Mouse (Mus musculus): ENCODE measurements at regions not wholly inside any gene's neighbourhood (a gene's known extent, or its start where the extent isn't known, plus 50 kb on each side); places are given as distances from the start of the nearest gene placed in this dataset.

GRCm38 (mm10) chr8:92147672-92148071, 209.8 kb upstream of the Irx5 start:
- no peak for TF ChIP-seq CTCF (IDR thresholded peaks at IDR 0.05; ENCODE audit: low read depth)
- WGBS = 89% methylated on average over 3 of the region's 3 CpGs
- H3K27me3 ChIP-seq (replicated peaks; ENCODE audit: control insufficient read depth, insufficient read depth, low read length) = no peaks in the 10 kb centered on the region

GRCm38 (mm10) chr8:92137091-92137882, 220.1 kb upstream of the Irx5 start:
- Histone ChIP-seq H3K4me1 (replicated peaks; ENCODE audit: control insufficient read depth, insufficient read depth, low read length) (no peaks in the 10 kb centered on the region), H3K4me2 (replicated peaks; ENCODE audit: low read depth) (no peak overlapping the region), H3K4me3 (ENCODE audit: low read depth, low read length) (no peak overlapping the region), H3K27ac (ENCODE audit: low read depth, low read length) (no peak overlapping the region), H3K9ac (ENCODE audit: low read depth, low read length) (no peak overlapping the region), H3K27me3 (replicated peaks; ENCODE audit: control insufficient read depth, insufficient read depth, low read length) (no peaks in the 10 kb centered on the region), H3K36me3 (ENCODE audit: control insufficient read depth, insufficient read depth) (no peaks in the 10 kb centered on the region), H3K9me3 (ENCODE audit: control insufficient read depth) (no peaks in the 10 kb centered on the region)
- no peak for ATAC-seq
- TF ChIP-seq CTCF (IDR thresholded peaks at IDR 0.05; ENCODE audit: low read depth) = no peak
- 32% methylated on average over 17 of the region's 17 CpGs for WGBS

More at GRCm38 (mm10) chr8:92147672-92148071, 209.8 kb upstream of the Irx5 start:
- H3K9ac ChIP-seq (ENCODE audit: low read depth, low read length) = no peak overlapping the region
- no peak for ATAC-seq
- H3K27ac ChIP-seq (ENCODE audit: low read depth, low read length) = no peak overlapping the region
- H3K9me3 ChIP-seq (ENCODE audit: control insufficient read depth) = no peaks in the 10 kb centered on the region
- H3K36me3 ChIP-seq (ENCODE audit: control insufficient read depth, insufficient read depth) = no peaks in the 10 kb centered on the region
- no peak overlapping the region for H3K4me3 ChIP-seq (ENCODE audit: low read depth, low read length)
- no peak overlapping the region for H3K4me2 ChIP-seq (replicated peaks; ENCODE audit: low read depth)
- H3K4me1 ChIP-seq (replicated peaks; ENCODE audit: control insufficient read depth, insufficient read depth, low read length) = no peaks in the 10 kb centered on the region

GRCm38 (mm10) chr8:92136413-92136812, 221.0 kb upstream of the Irx5 start:
- no peaks in the 10 kb centered on the region for H3K27me3 ChIP-seq (replicated peaks; ENCODE audit: control insufficient read depth, insufficient read depth, low read length)
- TF ChIP-seq CTCF (IDR thresholded peaks at IDR 0.05; ENCODE audit: low read depth) = no peak
- no peak overlapping the region for H3K4me3 ChIP-seq (ENCODE audit: low read depth, low read length)
- no peaks in the 10 kb centered on the region for H3K4me1 ChIP-seq (replicated peaks; ENCODE audit: control insufficient read depth, insufficient read depth, low read length)
- no peaks in the 10 kb centered on the region for H3K9me3 ChIP-seq (ENCODE audit: control insufficient read depth)
- no peak overlapping the region for H3K9ac ChIP-seq (ENCODE audit: low read depth, low read length)
- no peaks in the 10 kb centered on the region for H3K36me3 ChIP-seq (ENCODE audit: control insufficient read depth, insufficient read depth)
- WGBS = 34% methylated on average over 13 of the region's 13 CpGs
- H3K4me2 ChIP-seq (replicated peaks; ENCODE audit: low read depth) = no peak overlapping the region
- no peak overlapping the region for H3K27ac ChIP-seq (ENCODE audit: low read depth, low read length)
- no peak for ATAC-seq

- 41% methylated on average over 5 of the region's 5 CpGs for WGBS
- TF ChIP-seq CTCF (IDR thresholded peaks at IDR 0.05; ENCODE audit: low read depth) = no peak
- H3K4me3 ChIP-seq (ENCODE audit: low read depth, low read length) = no peak overlapping the region
- no peaks in the 10 kb centered on the region for H3K4me1 ChIP-seq (replicated peaks; ENCODE audit: control insufficient read depth, insufficient read depth, low read length)
- H3K4me2 ChIP-seq (replicated peaks; ENCODE audit: low read depth) = no peak overlapping the region
- ATAC-seq = no peak
- H3K36me3 ChIP-seq (ENCODE audit: control insufficient read depth, insufficient read depth) = no peaks in the 10 kb centered on the region
- H3K9me3 ChIP-seq (ENCODE audit: control insufficient read depth) = no peaks in the 10 kb centered on the region
- H3K27me3 ChIP-seq (replicated peaks; ENCODE audit: control insufficient read depth, insufficient read depth, low read length) = no peaks in the 10 kb centered on the region
- no peak overlapping the region for H3K9ac ChIP-seq (ENCODE audit: low read depth, low read length)
- H3K27ac ChIP-seq (ENCODE audit: low read depth, low read length) = no peak overlapping the region
Measured at GRCm38 (mm10) chr8:92134434-92134833, 223.0 kb upstream of the Irx5 start.

GRCm38 (mm10) chr8:92133484-92134406, 223.7 kb upstream of the Irx5 start:
- no peak overlapping the region for H3K9ac ChIP-seq (ENCODE audit: low read depth, low read length)
- H3K27me3 ChIP-seq (replicated peaks; ENCODE audit: control insufficient read depth, insufficient read depth, low read length) = no peaks in the 10 kb centered on the region
- no peaks in the 10 kb centered on the region for H3K36me3 ChIP-seq (ENCODE audit: control insufficient read depth, insufficient read depth)
- ATAC-seq = no peak
- H3K4me2 ChIP-seq (replicated peaks; ENCODE audit: low read depth) = no peak overlapping the region
- H3K9me3 ChIP-seq (ENCODE audit: control insufficient read depth) = no peaks in the 10 kb centered on the region
- no peaks in the 10 kb centered on the region for H3K4me1 ChIP-seq (replicated peaks; ENCODE audit: control insufficient read depth, insufficient read depth, low read length)
- no peak overlapping the region for H3K4me3 ChIP-seq (ENCODE audit: low read depth, low read length)
- WGBS = 43% methylated on average over 24 of the region's 24 CpGs
- no peak overlapping the region for H3K27ac ChIP-seq (ENCODE audit: low read depth, low read length)
- no peak for TF ChIP-seq CTCF (IDR thresholded peaks at IDR 0.05; ENCODE audit: low read depth)

- no peak overlapping the region for H3K4me2 ChIP-seq (replicated peaks; ENCODE audit: low read depth)
- no peaks in the 10 kb centered on the region for H3K27me3 ChIP-seq (replicated peaks; ENCODE audit: control insufficient read depth, insufficient read depth, low read length)
- no peak overlapping the region for H3K4me3 ChIP-seq (ENCODE audit: low read depth, low read length)
- TF ChIP-seq CTCF (IDR thresholded peaks at IDR 0.05; ENCODE audit: low read depth) = no peak
- no peaks in the 10 kb centered on the region for H3K4me1 ChIP-seq (replicated peaks; ENCODE audit: control insufficient read depth, insufficient read depth, low read length)
- H3K36me3 ChIP-seq (ENCODE audit: control insufficient read depth, insufficient read depth) = no peaks in the 10 kb centered on the region
- no peak overlapping the region for H3K27ac ChIP-seq (ENCODE audit: low read depth, low read length)
- 67% methylated on average over 4 of the region's 4 CpGs for WGBS
- no peaks in the 10 kb centered on the region for H3K9me3 ChIP-seq (ENCODE audit: control insufficient read depth)
- H3K9ac ChIP-seq (ENCODE audit: low read depth, low read length) = no peak overlapping the region
- ATAC-seq = no peak
Measured at GRCm38 (mm10) chr8:92132949-92133348, 224.5 kb upstream of the Irx5 start.
